Mouse (Mus musculus) stomach, postnatal 0 days (tissue): ENCODE data around the gene Lrrc8a.

Experiments used
- CTCF ChIP-seq: IDR thresholded peaks from 2 replicates; pipeline ENCODE4 v1.5.1; 2016; ENCODE audit warnings: antibody characterized with exemption, low read depth, mild to moderate bottlenecking, moderate library complexity
- EP300 ChIP-seq: optimal IDR thresholded peaks from 2 replicates; pipeline ENCODE3; 2016; ENCODE audit warnings: antibody characterized with exemption

- TF ChIP-seq CTCF (no peak), EP300 (no peak)
Observed at GRCm38 (mm10) chr2:30253809-30254208, 16.3 kb downstream of the Lrrc8a start.
